Mouse (Mus musculus) embryonic facial prominence, embryonic 10.5 days (tissue): ENCODE results near the gene Sdhaf3. TPM values are rescaled to one million over a fixed set of nuclear protein-coding genes. Genes with fewer than 3 reads are reported as not detected.
"Not testable (repeated sequence)": the region's sequence is repeated elsewhere in the genome, so short reads cannot be mapped to it uniquely, and the experiment has no call there.

Experiments used
- DNase-seq: peaks from one replicate; pipeline ENCODE4 v3.0.0-alpha.2; 2017; ENCODE audit warnings: low spot score
- H3K27ac ChIP-seq: fragments of 300-500 bp; sonication (generic); replicated peaks from 2 replicates; pipeline ENCODE4 v1.5.1; 2016; ENCODE audit warnings: mild to moderate bottlenecking
- H3K27me3 ChIP-seq: fragments of 300-500 bp; sonication (generic); replicated peaks from 2 replicates; pipeline ENCODE4 v1.6.1; 2016; ENCODE audit warnings: low read depth, mild to moderate bottlenecking; ENCODE audit not compliant: poor library complexity, severe bottlenecking
- H3K36me3 ChIP-seq: fragments of 300-500 bp; sonication (generic); replicated peaks from 2 replicates; pipeline ENCODE4 v1.6.1; 2016; ENCODE audit warnings: mild to moderate bottlenecking, moderate library complexity
- H3K4me1 ChIP-seq: fragments of 300-500 bp; sonication (generic); 2 replicates; pipeline ENCODE4 v1.6.1; 2016
- H3K4me3 ChIP-seq: fragments of 300-500 bp; sonication (generic); 2 replicates; pipeline ENCODE4 v1.5.1; 2016; ENCODE audit warnings: mild to moderate bottlenecking, moderate library complexity
- H3K9me3 ChIP-seq: fragments of 300-500 bp; sonication (generic); 2 replicates; pipeline ENCODE4 v1.6.1; 2016; ENCODE audit warnings: mild to moderate bottlenecking
- WGBS: fragments of 180-500 bp; shearing (Covaris S2); methylation state at CpG from one replicate; pipeline ENCODE4 v1.1.7; 2016; 5-methylcytosine and 5-hydroxymethylcytosine counted together
- polyA plus RNA-seq: library from polyadenylated mRNA; unstranded; fragments of >200 nt; fragmentation: Nextera tagmentation; extraction: Ambion mirVana; gene quantifications from 2 replicates; pipeline ENCODE4 v1.2.1, GENCODE M21; 2016

The Sdhaf3 gene
- polyA plus RNA-seq, 1 experiment from 2014 or later, result 7.5 TPM

GRCm38 (mm10) chr6:6959234-6959633 is 3.4 kb downstream of the Sdhaf3 start:
- H3K36me3 ChIP-seq, H3K9me3 ChIP-seq, H3K4me1 ChIP-seq, DNase-seq, H3K4me3 ChIP-seq, H3K27me3 ChIP-seq, H3K27ac ChIP-seq: not testable (repeated sequence)
- WGBS, result 91% methylated on average over 2 of the region's 4 CpGs

GRCm38 (mm10) chr6:6997226-6997946 is 41.6 kb downstream of the Sdhaf3 start:
- H3K4me1 ChIP-seq, result no peaks in the 10 kb centered on the region
- H3K36me3 ChIP-seq, result no peaks in the 10 kb centered on the region
- no peak overlapping the region for H3K27ac ChIP-seq
- DNase-seq, result no peak
- 84% methylated on average over 4 of the region's 4 CpGs for WGBS
- no peaks in the 10 kb centered on the region for H3K9me3 ChIP-seq
- H3K4me3 ChIP-seq, result no peak overlapping the region
- H3K27me3 ChIP-seq, result no peaks in the 10 kb centered on the region

- DNase-seq, result no peak
- Histone ChIP-seq H3K9me3 (no peaks in the 10 kb centered on the region), H3K27ac (no peak overlapping the region), H3K4me3 (no peak overlapping the region), H3K36me3 (no peaks in the 10 kb centered on the region), H3K27me3 (no peaks in the 10 kb centered on the region), H3K4me1 (no peaks in the 10 kb centered on the region)
- 90% methylated on average over 1 of the region's 1 CpGs for WGBS
Observed at GRCm38 (mm10) chr6:6997956-6998355, 42.2 kb downstream of the Sdhaf3 start.

- H3K27ac ChIP-seq, result no peak overlapping the region
- DNase-seq, result no peak
- no peak overlapping the region for H3K4me3 ChIP-seq
- no peaks in the 10 kb centered on the region for H3K4me1 ChIP-seq
- WGBS, result 91% methylated on average over 3 of the region's 3 CpGs
- H3K36me3 ChIP-seq, result no peaks in the 10 kb centered on the region
- no peaks in the 10 kb centered on the region for H3K9me3 ChIP-seq
- H3K27me3 ChIP-seq, result no peaks in the 10 kb centered on the region
Observed at GRCm38 (mm10) chr6:6999015-6999414, 43.2 kb downstream of the Sdhaf3 start.

- 80% methylated on average over 4 of the region's 4 CpGs for WGBS
- H3K36me3 ChIP-seq, result no peaks in the 10 kb centered on the region
- no peaks in the 10 kb centered on the region for H3K9me3 ChIP-seq
- no peaks in the 10 kb centered on the region for H3K27me3 ChIP-seq
- H3K4me1 ChIP-seq, result no peaks in the 10 kb centered on the region
- no peak for DNase-seq
- H3K4me3 ChIP-seq, result no peak overlapping the region
- H3K27ac ChIP-seq, result no peak overlapping the region
Observed at GRCm38 (mm10) chr6:7003085-7003484, 47.3 kb downstream of the Sdhaf3 start.

GRCm38 (mm10) chr6:7004005-7004404 is 48.2 kb downstream of the Sdhaf3 start:
- H3K27me3 ChIP-seq, result no peaks in the 10 kb centered on the region
- H3K4me1 ChIP-seq, result no peaks in the 10 kb centered on the region
- peak; percentile 8 for DNase-seq
- WGBS, result 71% methylated on average over 2 of the region's 2 CpGs
- no peaks in the 10 kb centered on the region for H3K9me3 ChIP-seq
- H3K36me3 ChIP-seq, result no peaks in the 10 kb centered on the region
- H3K27ac ChIP-seq, result no peak overlapping the region
- H3K4me3 ChIP-seq, result no peak overlapping the region

- no peak overlapping the region for H3K27ac ChIP-seq
- peaks cover 10% of the 10 kb centered on the region for H3K36me3 ChIP-seq
- H3K27me3 ChIP-seq, result no peaks in the 10 kb centered on the region
- no peak overlapping the region for H3K4me3 ChIP-seq
- no peaks in the 10 kb centered on the region for H3K4me1 ChIP-seq
- no peak for DNase-seq
- WGBS, result 93% methylated on average over 6 of the region's 6 CpGs
- H3K9me3 ChIP-seq, result no peaks in the 10 kb centered on the region
Observed at GRCm38 (mm10) chr6:7038087-7038486, 82.3 kb downstream of the Sdhaf3 start.

GRCm38 (mm10) chr6:7038835-7039234 is 83.0 kb downstream of the Sdhaf3 start:
- 88% methylated on average over 5 of the region's 5 CpGs for WGBS
- H3K9me3 ChIP-seq, result no peaks in the 10 kb centered on the region
- no peak for DNase-seq
- H3K4me1 ChIP-seq, result no peaks in the 10 kb centered on the region
- no peaks in the 10 kb centered on the region for H3K27me3 ChIP-seq
- no peak overlapping the region for H3K27ac ChIP-seq
- no peak overlapping the region for H3K4me3 ChIP-seq
- H3K36me3 ChIP-seq, result peaks cover 10% of the 10 kb centered on the region

- H3K27me3 ChIP-seq, result no peaks in the 10 kb centered on the region
- no peak for DNase-seq
- H3K4me1 ChIP-seq, result no peaks in the 10 kb centered on the region
- no peak overlapping the region for H3K4me3 ChIP-seq
- no peaks in the 10 kb centered on the region for H3K9me3 ChIP-seq
- no peak overlapping the region for H3K27ac ChIP-seq
- H3K36me3 ChIP-seq, result peaks cover 10% of the 10 kb centered on the region
- WGBS, result 77% methylated on average over 1 of the region's 1 CpGs
Observed at GRCm38 (mm10) chr6:7041912-7042311, 86.1 kb downstream of the Sdhaf3 start.

GRCm38 (mm10) chr6:7062819-7063218 is 107.0 kb downstream of the Sdhaf3 start:
- DNase-seq, result no peak
- no peaks in the 10 kb centered on the region for H3K27me3 ChIP-seq
- no peaks in the 10 kb centered on the region for H3K9me3 ChIP-seq
- no peaks in the 10 kb centered on the region for H3K36me3 ChIP-seq
- no peaks in the 10 kb centered on the region for H3K4me1 ChIP-seq
- no peak overlapping the region for H3K4me3 ChIP-seq
- WGBS, result 94% methylated on average over 3 of the region's 3 CpGs
- H3K27ac ChIP-seq, result no peak overlapping the region

GRCm38 (mm10) chr6:7068782-7069181 is 113.0 kb downstream of the Sdhaf3 start:
- Histone ChIP-seq H3K4me3 (no peak overlapping the region), H3K9me3 (no peaks in the 10 kb centered on the region; the same call in 1 of the 2 replicates), H3K36me3 (no peaks in the 10 kb centered on the region), H3K27me3 (no peaks in the 10 kb centered on the region), H3K4me1 (no peaks in the 10 kb centered on the region), H3K27ac (no peak overlapping the region)
- 53% methylated on average over 3 of the region's 3 CpGs for WGBS
- no peak for DNase-seq

GRCm38 (mm10) chr6:7069463-7069862 is 113.7 kb downstream of the Sdhaf3 start:
- no peaks in the 10 kb centered on the region for H3K27me3 ChIP-seq
- no peaks in the 10 kb centered on the region; the same call in 1 of the 2 replicates for H3K9me3 ChIP-seq
- H3K36me3 ChIP-seq, result no peaks in the 10 kb centered on the region
- DNase-seq, result no peak
- no peak overlapping the region for H3K27ac ChIP-seq
- H3K4me1 ChIP-seq, result no peaks in the 10 kb centered on the region
- 80% methylated on average over 2 of the region's 2 CpGs for WGBS
- no peak overlapping the region for H3K4me3 ChIP-seq

GRCm38 (mm10) chr6:7082054-7082453 is 126.2 kb downstream of the Sdhaf3 start:
- WGBS, result 86% methylated on average over 3 of the region's 3 CpGs
- no peak for DNase-seq
- Histone ChIP-seq H3K27me3 (no peaks in the 10 kb centered on the region), H3K27ac (no peak overlapping the region), H3K36me3 (no peaks in the 10 kb centered on the region), H3K4me3 (no peak overlapping the region), H3K4me1 (peaks cover 11% of the 10 kb centered on the region), H3K9me3 (no peaks in the 10 kb centered on the region)
